Mouse (Mus musculus) kidney, postnatal 10 days (tissue): ENCODE measurements at regions not wholly inside any gene's neighbourhood (a gene's known extent, or its start where the extent isn't known, plus 50 kb on each side); places are given as distances from the start of the nearest gene placed in this dataset.

ENCODE experiments used
- DNase-seq: peaks from one replicate; pipeline ENCODE4 v3.0.0; 2021; ENCODE audit warnings: mixed read lengths

DNA sequence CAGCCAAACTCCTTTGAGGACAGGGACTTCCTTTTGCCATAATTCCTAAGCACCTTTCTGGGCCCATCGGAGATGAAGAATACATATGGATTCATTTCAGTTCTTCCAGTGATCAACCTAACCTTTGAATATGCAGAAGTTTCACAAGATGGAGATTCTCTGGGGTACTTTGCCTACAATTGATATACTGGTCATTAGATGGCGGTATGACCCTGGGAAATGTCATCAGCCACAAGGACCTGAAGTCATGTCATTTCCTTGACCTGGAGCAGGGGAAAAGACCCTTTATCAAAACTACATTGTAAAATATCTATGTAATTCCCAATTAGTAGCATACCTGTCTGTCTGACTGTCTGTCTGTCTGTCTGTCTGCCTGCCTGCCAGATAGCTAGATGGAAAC is 164.0 kb upstream of the Slc24a3 start:
- no peak for DNase-seq

DNA sequence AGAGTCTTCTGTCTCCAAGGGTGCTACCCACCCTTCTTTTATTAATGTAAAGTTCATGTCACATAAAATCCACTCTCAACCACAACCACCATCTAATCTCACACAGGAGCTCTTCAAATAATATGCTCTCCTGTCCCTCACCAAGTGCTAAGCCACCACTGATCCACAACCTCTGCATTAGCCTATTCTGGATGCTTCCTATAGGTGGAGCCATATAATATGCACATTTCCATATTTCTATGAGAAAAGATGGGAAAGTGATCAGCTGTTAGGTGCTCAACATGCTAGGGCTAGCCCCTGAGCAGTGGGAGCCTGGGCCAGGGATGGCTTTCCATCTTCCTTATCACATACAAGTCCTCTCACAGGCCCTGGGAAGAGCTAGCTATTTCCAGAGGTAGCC is 156.9 kb upstream of the Slc24a3 start:
- no peak for DNase-seq

DNA sequence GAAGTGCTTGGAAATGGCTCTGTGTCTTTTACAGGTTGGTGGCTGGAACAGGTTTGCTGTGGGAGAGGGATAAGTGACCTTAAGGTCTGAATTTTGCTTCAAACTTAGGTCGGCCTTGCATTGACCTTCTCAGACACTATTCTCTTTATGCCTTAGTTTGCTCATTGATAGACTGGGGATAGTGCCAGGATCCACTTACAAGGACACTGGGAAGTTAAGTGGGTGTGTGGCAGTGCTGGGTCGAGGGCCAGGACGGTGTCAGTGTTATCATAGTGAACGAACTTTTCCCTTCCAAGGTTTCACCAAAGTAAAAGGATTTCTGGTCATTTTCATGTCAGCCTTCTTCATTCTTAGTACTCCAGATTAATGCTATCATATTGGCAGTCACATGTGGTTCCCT is 156.3 kb upstream of the Slc24a3 start:
- no peak for DNase-seq

DNA sequence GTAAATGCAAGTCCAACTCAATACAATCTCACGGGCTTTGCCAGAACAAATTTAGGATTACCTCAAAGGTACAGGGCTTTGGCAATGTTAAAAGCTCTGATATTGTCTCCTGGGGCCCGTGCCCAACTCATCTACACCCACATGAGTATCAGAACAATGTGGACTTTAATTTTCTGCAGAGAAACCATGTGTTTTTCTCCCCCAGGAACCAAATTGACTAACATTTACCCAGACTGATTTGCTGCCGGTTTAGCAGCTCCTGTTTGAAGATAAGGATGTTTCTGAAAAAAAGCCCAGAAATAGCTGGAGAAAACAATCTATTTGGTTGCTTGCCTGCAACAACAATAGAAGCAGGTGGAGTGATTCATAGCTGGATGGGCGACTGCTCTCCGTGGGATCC is 151.6 kb upstream of the Slc24a3 start:
- DNase-seq: no peak

DNA sequence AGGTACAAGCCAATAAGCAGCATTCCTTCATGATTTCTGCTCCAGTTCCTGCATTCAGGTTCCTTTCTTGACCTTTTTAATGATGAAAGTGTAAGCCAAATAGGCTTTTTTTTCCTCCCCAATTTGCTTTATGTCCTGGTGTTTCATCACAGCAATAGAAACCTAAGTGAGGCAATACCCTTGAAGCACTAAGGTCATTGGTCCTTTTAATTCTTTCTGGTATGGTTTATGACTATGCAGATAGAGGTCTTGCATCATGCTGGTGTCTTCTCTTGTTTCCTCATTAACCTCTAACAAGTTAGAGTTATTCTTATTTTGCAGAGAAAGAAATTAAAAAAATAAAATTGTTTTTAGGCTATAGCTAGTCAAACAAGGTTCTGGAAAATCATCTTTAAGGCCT is 150.6 kb upstream of the Slc24a3 start:
- DNase-seq: no peak

DNA sequence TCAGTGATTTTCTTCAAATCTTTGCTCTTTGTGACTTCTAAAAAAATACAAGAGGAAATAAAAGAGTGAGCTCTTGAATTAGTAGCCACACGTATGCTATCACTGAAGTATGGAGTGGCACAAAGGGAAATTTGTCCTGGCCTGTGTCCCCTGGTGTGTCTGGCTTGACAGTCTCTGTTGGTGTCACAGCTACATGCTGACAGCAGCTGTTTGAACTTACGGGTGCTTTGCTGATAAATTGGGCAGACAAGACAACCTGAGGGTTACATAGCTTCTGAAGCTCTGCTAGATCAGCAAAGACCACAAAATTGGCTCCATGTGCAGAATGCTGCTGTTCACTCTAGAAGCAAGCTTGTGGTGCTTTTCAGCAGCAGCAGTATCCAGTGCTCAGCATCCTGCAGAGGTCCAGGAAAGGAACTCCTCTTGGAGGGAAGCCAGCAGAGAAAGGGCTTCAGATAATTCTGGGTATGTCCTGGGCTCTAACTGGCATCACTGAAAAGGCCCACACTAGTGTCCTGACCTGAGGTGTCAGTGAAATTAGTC is 149.9 kb upstream of the Slc24a3 start:
- no peak for DNase-seq

DNA sequence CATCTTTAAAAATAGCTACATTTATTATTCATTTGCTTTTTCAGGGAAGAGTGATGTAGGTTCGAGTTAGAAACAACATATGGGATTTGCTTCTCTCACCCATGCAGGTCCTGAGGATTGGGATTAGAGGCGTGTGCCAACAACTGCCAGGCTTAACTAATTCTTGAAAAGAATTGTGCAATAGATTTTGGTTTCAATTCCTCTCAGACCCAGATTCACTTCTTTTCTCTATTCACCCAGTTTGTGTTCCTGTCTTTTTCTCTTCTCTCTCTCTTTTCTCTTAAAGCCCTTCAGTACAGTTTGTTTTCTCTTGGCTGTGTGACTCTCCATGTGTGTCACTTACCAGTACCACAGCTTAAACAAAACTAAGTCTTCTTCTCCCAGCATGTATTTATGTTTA is 119.8 kb upstream of the Slc24a3 start:
- DNase-seq: no peak

DNA sequence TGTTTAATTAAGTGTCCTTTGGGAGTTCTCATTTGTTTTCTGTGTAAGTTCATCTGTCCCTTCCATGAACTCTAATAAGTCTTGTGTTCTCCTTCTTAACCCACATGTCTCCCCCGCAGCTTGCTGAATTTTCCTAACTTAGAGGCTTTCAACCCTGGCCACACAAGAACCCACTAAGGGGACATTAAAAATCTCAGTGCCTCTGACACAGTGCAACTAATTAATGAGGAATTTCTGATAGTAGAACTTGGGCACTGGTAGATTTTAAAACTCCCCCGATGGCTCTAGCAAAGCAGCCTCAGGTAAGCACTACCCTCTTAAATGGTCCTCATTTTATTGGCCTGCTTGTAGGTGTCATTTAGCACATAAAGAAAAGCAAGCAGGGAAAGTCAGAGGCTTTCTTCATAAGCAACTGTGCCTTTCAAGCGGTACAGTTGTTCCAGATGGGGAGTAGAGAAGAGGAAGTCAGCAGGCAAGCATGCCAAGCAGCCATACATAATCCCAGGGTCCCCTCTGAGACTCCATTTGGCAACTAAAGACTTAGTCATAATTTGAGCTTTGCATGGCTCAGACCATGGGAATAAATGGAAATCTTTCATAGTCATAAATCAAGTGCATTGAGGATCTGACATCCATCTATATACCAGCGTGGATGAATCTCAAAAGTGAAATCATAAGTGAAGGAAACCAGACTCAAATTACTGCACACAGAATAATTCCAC is 117.7 kb upstream of the Slc24a3 start:
- no peak for DNase-seq

DNA sequence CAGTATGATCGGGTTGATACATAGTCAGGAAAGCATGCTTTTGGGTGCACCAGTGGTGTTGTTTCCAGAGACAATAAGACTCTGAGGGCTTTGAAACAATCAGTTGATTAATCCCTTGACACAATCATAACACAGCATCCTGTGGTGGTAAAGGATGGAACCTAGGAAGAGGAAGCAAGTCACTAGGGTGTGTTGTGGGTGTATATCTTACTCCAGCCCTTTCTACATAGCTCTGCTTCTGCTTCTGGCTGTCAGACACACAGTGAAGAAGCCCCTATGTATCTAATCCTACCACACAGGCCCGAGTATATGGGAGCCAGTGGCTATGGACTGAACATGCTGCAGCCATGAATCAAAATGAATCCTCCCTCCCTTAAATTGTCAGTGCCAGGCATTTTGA is 115.1 kb upstream of the Slc24a3 start:
- DNase-seq: no peak

DNA sequence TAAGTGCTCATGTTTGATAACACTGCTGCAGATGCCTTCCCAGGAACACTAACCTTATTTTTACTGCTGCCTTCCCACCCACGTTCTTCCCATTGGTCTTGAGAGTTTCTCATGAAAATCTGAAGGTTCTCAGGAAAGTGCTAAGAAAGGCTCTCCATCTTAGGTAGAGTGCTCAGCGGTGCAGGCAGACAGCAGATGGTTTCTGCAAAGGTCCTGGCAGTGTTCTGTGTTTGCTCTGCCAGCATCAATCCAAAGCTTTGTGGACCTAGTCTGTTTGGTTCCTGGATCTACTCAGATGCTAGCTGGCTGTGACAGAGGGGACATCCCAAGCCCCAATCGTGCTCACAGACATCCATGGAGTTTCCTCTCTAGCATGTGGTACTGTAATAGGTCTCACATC is 111.3 kb upstream of the Slc24a3 start:
- no peak for DNase-seq

DNA sequence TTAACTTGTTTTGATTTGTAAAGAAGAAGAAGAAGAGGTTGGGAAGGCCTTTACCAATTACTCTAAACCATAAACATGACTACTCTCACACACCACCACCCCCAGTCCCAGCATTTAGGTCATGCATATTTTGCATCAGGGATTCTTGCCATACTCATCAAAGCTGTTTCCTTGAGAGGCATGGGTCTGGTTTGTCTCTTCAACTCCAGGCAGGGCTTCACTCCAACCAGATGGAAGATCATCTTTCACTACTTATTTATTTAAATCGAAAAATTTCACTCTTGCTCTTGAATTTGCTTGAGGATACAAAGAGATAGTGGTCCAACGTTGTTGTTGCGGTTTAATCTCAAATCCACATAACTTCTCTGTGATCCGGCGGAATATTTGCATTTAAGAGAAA is 110.8 kb upstream of the Slc24a3 start:
- no peak for DNase-seq

DNA sequence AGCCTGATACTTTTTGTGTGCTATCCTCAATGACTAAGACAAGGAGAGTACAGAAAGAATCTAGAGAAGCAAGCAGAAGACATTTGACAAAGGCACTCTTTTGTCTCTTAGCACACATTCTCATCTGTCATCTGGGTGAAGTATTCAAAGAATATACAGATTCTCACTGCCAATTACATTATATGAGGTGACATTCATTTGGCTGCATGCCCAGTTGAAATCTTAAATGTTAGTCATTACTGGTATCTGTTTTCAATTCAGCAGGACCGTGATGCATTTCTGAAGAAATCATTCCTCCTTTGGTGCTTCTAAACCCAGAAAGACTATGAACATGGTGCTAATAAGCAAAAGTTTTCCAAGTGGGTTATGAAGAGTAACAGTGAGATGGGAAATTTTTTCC is 97.6 kb upstream of the Slc24a3 start:
- no peak for DNase-seq

DNA sequence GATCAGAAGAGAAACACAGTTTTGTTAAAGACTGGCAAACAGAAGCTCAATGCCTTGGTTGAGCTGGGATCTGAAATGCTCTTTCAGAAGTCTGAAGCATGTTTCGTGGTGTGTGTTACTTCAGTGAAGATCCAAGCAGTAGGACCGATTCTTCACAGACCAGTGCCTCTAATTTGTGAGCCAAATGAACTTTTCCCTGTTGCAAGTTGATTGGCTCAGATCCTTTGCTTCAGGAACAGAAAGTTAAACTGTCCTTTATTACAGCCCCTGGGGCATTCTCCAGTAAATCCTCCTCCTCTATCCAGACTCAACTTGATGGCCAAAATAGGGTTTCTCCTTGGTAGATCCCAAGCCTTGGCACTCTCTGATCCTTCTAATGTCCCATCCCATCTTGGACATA is 85.6 kb upstream of the Slc24a3 start:
- no peak for DNase-seq

DNA sequence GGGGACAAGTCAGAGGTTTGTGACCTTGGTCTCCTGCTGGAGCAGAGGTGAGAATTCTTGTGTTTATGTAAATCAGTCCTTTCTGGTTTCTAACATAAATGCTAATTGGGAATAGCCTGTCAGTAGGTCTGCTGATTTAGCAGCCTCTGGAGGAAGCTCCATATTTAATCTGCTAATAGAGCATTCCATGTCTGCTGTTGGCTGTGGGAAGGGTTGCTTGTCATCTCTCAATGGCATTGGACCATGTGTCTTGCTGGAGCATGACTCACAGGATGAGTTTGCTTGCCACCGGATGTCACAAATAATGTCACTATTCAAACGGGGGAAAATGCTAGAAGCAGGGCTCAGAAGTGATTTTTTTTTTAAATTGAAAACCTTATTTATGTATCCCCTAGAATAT is 82.9 kb upstream of the Slc24a3 start:
- peak; percentile 23 for DNase-seq

DNA sequence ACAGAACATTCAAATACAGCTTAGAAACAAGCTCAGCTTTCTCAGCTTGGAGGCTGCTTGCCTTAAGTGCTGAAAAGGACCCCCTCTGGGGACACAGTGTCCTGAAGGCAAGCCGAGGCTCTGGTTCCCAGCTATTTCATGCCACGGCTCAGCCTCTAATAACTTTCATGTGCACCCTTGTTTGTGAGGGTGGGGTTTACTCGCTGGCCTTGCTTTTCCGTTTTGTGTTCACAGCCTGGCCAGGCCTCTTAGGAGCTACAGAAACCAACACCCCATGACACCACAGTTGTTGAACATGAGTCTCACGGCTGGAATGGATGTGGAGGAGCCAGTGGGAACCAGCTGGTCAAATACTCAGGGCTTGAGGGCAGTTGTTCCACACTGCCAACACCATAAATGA is 81.4 kb upstream of the Slc24a3 start:
- no peak for DNase-seq

DNA sequence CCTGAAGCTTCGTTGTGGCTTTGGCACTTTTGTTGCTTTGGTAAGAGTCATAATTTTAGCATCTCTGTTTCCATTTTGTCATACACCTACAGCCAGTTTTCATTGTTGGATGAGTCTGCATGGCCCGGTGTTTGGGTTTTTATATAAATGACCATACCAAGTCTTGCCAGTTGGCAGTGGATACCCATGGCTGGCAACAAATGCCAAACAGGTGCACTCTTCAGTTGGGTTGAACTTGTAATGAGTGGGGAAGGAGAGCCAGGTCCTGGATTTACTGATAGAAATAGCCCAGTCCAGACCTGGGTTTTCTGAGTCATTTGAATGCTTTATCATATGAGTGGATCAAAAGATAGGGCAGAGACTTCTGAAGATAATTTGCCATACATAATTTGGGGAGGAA is 64.3 kb upstream of the Slc24a3 start:
- DNase-seq: no peak

DNA sequence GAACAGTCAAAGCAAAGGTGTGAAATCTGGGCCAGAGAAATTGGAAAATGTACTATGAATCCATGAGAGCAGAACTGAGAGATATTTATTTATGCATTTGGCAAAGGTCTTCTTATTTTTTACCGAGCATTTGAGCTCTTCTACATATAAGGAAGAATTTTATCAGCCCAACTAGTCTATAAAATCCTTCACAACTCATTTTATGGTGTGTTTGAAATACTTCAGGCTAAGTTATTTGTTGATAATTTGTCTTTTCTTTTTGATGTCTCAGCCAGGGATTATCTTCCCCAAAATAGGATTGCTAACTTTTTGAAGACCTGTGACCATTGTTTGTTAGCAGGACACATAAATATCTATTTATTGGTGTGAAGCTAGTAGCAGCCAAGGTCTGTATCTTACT is 55.9 kb upstream of the Slc24a3 start:
- no peak for DNase-seq

DNA sequence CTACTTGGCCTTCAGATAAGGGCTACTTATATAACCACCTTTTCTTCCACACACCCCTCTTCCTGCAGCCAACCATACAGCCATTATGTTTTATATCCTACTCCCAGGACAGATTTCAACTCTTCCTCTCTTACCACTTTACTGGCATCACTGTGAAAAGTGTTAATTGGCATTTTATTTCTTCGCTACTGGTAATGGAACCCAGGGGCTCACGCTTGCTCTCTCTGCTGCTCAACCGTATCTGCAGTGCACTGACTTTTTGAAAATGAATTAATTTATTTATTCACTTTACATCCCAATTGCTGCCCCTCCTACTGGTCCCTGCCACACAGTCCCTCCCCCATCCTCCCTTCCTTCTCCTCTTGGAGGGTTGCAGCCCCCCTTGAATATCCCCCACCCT is 52.5 kb upstream of the Slc24a3 start:
- no peak for DNase-seq
